Mouse (Mus musculus) spleen, adult 2 months (tissue): ENCODE results near the gene Zfp709. TPM values are rescaled to one million over a fixed set of nuclear protein-coding genes. Genes with fewer than 3 reads are reported as not detected.
"Not testable (repeated sequence)": the region's sequence is repeated elsewhere in the genome, so short reads cannot be mapped to it uniquely, and the experiment has no call there.

ENCODE experiments used
- DNase-seq, 2 experiments: peaks; one replicate each; pipeline versions ENCODE4 v3.0.0 to v3.0.0-alpha.2; 2012 to 2021; ENCODE audit warnings: low spot score in 2 of 2, low read depth in 1 of 2
- H3K27ac ChIP-seq: fragments of 200-500 bp; 2 replicates; pipeline ENCODE4 v1.5.1; 2012; ENCODE audit warnings: low read length, inconsistent platforms; ENCODE audit not compliant: insufficient read depth
- H3K27me3 ChIP-seq: fragments of 200-500 bp; 2 replicates; pipeline ENCODE4 v1.6.1; 2012; ENCODE audit warnings: mild to moderate bottlenecking, moderate library complexity, low read length, inconsistent platforms; ENCODE audit not compliant: control insufficient read depth, insufficient read depth
- H3K36me3 ChIP-seq: fragments of 200-500 bp; 2 replicates; pipeline ENCODE4 v1.6.1; 2012; ENCODE audit warnings: mild to moderate bottlenecking, low read length, inconsistent platforms; ENCODE audit not compliant: control insufficient read depth, insufficient read depth
- H3K4me1 ChIP-seq: fragments of 200-500 bp; 2 replicates; pipeline ENCODE4 v1.6.1; 2011; ENCODE audit warnings: inconsistent platforms; ENCODE audit not compliant: control insufficient read depth, insufficient read depth, insufficient read length
- H3K4me3 ChIP-seq: fragments of 200-500 bp; 2 replicates; pipeline ENCODE4 v1.5.1; 2011; ENCODE audit warnings: mild to moderate bottlenecking, inconsistent platforms; ENCODE audit not compliant: insufficient read depth, insufficient read length; ENCODE audit errors: extremely low read depth
- CTCF ChIP-seq: fragments of 200-500 bp; IDR thresholded peaks from 2 replicates; pipeline ENCODE4 v1.5.1; 2011; ENCODE audit warnings: mild to moderate bottlenecking, inconsistent platforms; ENCODE audit not compliant: insufficient read depth, insufficient read length, insufficient replicate concordance; ENCODE audit errors: extremely low read depth
- POLR2A ChIP-seq: fragments of 200-500 bp; IDR thresholded peaks from 2 replicates; pipeline ENCODE4 v1.6.1; 2011; ENCODE audit warnings: low read depth, low read length, inconsistent platforms
- WGBS: fragments of 180-500 bp; shearing (Covaris S2); methylation state at CpG from one replicate; pipeline ENCODE4 v1.1.7; 2018; 5-methylcytosine and 5-hydroxymethylcytosine counted together
- polyA plus RNA-seq: library from polyadenylated mRNA; depleted of rRNA; stranded (reverse); fragments of >200 nt; gene quantifications from 2 replicates; pipeline ENCODE4 v1.2.3, GENCODE M21; 2012

The Zfp709 gene
- polyA plus RNA-seq, 1 experiment, result 0.36 TPM

DNA sequence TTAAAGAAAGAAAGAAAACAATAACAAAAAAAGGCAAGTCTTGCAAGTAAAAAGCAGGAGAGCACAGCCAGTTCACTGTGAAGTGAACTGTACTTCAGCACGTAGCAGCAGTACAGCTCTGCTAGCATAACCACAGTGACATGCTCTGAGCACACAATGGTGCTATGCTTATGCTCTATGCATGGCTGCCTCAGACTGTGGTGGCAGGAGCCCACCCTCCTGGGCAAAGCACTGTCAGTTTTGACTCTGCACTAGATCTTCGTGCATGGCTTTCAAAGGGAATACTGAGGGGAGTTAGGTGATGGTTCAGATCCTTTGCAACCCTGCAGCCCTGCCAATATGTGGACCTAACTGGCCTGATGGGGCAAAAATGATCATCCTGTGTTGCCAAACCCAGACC is 24.5 kb upstream of the Zfp709 start:
- DNase-seq, H3K27me3 ChIP-seq, H3K36me3 ChIP-seq, H3K4me3 ChIP-seq, H3K27ac ChIP-seq, H3K4me1 ChIP-seq: not testable (repeated sequence)
- 80% methylated on average over 2 of the region's 2 CpGs for WGBS

DNA sequence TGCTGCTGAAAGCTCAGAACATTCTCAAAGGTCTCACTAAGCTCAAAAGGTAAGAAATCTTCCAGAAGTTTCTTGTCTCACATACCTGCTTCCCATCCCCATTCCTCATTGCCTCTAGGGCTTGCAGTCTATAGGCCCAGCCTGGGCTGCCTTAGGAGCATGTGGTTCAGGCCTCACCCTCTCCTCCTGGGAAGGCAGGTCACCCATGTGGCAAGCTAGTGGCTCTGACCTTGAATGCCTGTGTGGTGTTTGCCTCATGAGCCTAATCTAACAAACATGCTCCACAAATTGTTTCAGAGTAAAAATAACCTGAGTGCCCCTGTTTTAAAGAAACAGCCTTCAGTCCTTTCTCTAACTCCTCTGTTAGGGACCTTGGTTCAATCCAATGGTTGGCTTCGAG is 20.3 kb upstream of the Zfp709 start:
- 79% methylated on average over 1 of the region's 1 CpGs for WGBS
- H3K4me3 ChIP-seq, H3K36me3 ChIP-seq, H3K4me1 ChIP-seq, DNase-seq, H3K27ac ChIP-seq, H3K27me3 ChIP-seq: not testable (repeated sequence)

DNA sequence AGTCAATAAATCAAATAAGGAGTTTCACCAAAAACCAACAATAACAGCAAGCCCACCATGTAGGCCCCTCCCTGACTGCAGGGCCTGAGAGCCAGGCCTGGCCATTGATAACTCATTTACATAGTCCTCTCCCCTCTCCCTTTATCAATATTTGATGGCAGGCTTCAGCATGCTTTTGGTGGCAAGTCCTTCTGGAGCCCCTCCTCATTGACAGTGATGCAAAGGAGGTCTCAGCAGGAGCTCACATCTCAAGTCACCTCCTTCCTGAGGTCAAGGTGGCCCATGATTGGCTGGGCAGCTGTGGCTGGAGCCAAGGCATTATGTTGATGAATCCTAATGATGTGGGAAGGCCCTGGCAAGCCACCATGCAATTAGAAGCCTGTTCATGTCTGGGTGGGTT is 19.8 kb upstream of the Zfp709 start:
- DNase-seq, result not testable (repeated sequence)

DNA sequence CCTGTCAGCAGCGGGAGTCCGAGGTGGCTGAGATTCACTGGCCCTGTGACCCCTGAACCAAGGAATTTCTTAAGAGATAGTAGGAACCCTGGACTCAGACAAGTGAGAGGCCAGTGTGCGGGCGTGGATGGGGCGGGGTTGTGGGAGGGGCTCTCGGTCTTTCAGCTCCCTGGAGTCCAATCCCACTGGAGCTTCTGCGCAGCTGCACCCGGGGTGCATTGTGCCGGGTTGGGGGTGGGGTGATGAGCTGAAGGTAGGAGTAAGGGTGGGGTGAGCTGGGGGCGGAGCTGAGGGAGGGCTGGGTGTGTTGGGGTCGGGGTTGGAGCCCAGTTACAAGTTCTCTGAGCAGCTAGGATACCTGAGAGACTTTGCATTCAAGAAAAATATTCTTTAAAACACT is 18.8 kb downstream of the Zfp709 start:
- not testable (repeated sequence) for H3K4me1 ChIP-seq, H3K4me3 ChIP-seq, DNase-seq, H3K27ac ChIP-seq, H3K36me3 ChIP-seq, H3K27me3 ChIP-seq
- WGBS, result 71% methylated on average over 11 of the region's 11 CpGs

More for the DNA sequence above, 19.8 kb upstream of the Zfp709 start:
- H3K4me3 ChIP-seq, H3K27me3 ChIP-seq, H3K27ac ChIP-seq, H3K36me3 ChIP-seq, H3K4me1 ChIP-seq: not testable (repeated sequence)

DNA sequence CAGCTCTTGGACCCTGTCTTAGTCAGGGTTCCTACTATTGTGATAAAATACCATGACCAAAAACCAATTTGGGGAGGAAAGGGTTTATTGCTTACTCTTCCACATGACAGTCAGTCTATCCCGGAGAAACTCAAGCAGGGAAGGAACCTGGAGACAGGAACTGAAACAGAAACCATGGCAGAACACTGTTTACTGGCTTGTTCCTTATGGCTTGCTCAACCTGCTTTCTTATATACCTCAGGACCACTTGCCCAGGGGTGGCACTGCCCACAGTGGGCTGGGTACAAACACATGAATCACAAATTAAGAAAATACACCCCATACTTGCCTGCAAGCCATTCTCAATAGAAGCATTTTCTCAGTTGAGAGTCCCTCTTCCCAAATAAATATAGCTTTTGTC is 21.3 kb downstream of the Zfp709 start:
- not testable (repeated sequence) for H3K27ac ChIP-seq, H3K4me1 ChIP-seq, H3K4me3 ChIP-seq, H3K27me3 ChIP-seq, H3K36me3 ChIP-seq, DNase-seq
- WGBS, result 73% methylated on average over 1 of the region's 1 CpGs

DNA sequence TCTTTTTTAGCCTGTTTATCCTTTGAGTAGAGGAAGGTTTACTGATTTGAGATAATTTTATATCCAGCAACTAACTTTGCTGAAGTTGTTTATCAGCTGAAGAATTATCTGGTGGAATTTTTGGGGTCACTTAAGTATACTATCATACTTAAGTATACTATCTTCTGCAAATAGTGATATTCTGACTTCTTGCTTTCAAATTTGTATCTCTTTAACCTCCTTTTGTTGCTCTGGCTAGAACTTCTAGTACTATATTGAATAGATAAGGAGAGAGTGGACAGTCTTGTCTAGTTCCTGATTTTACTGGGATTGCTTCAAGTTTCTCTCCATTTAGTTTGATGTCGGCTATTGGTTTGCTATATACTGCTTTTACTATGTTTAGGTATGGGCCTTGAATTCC is 25.0 kb downstream of the Zfp709 start:
- Histone ChIP-seq H3K27ac (no peak overlapping the region), H3K4me3 (no peak overlapping the region), H3K4me1 (no peaks in the 10 kb centered on the region), H3K36me3 (no peaks in the 10 kb centered on the region), H3K27me3 (no peaks in the 10 kb centered on the region)
- DNase-seq, result no peak
- TF ChIP-seq CTCF (no peak), POLR2A (no peak)
- 96% methylated on average over 1 of the region's 1 CpGs for WGBS

DNA sequence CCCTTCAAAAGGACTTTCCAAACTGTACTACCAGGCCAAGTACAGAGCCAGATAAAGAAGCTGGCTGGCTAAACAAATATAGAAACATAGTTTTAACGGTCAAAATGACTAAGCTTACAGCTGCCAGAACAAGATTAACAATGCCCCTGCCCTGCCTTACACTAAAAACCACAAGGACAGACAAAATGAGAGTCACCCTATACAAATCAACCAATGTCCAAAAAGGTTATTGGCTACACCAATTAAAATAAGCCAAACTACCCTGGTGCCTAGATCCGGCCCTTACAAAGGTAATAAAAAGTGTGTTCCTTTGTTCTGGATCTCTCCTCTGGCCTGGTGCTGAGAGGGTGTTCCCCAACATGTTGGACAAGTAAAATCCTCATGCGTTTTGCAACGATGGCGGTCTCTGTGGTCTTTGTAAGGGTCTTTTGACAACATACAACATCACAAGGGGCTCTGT is 26.0 kb downstream of the Zfp709 start:
- no peaks in the 10 kb centered on the region for H3K27me3 ChIP-seq
- no peaks in the 10 kb centered on the region for H3K36me3 ChIP-seq
- no peak for TF ChIP-seq POLR2A
- H3K4me3 ChIP-seq, result peak overlapping the region; percentile 97; the same call in 1 of the 2 replicates
- no peak overlapping the region for H3K27ac ChIP-seq
- no peaks in the 10 kb centered on the region for H3K4me1 ChIP-seq
- 93% methylated on average over 5 of the region's 5 CpGs for WGBS
- no peak for DNase-seq

DNA sequence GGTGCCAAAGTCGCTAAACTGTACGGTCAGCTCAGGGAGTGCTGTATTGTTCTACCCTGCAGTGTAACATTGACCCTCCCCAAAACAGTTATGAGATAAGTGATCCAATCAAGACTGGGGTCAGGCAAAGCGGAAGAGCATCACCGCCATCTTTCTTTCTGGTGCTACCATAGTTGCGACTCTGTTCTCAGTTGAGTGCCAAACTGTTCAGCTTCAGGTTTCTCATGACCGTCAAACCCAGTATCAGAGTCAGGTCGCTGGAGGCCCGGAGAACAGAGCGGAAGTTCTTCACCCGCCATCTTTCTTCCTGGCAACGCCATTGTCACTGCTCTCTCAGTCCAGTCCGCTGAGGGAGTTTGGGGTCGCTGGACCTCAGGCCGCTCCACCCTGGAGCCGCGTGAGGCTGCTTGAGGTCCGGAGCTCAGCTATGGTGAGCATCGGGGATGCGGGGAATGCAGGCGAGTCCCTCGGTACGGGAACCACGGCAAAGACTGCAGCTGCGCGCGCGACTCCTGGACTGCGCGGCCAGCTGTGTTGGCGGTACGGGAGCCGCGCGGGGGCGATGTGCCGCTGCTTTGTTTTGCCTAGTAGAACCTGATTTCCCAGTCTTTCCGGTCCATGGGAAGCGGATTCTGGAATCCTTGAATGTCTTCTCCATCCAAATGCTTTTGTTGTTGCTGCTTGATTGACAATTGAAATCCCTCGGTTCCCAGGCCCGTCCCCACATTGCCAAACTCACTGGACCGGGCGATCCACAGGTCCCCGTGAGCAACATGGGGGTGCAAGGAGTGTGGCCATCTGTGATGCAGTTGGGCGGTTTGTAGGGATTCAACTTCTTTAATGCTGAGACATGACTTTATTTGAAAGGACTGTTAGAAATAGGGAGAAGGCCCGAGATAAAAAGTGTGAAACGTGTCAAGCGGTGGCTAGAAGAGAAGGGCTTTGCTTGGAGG is 26.8 kb downstream of the Zfp709 start, which contains the start of the genes Zfp882 and Zfp617:
TSS of gene Zfp882 (plus strand) at position 300 of the 953 bp plus-strand sequence.
TSS of gene Zfp617 (plus strand) at position 327 of the 953 bp plus-strand sequence.
- peak; percentile 41; the same call in 1 of the 2 replicates for TF ChIP-seq CTCF
- peak; percentile 7; the same call in 1 of the 2 replicates for TF ChIP-seq POLR2A
- Histone ChIP-seq H3K36me3 (no peaks in the 10 kb centered on the region), H3K4me1 (no peaks in the 10 kb centered on the region), H3K4me3 (peak within 1 kb of the TSS; percentile 97), H3K27me3 (no peaks in the 10 kb centered on the region), H3K27ac (peak within 1 kb of the TSS; percentile 97)
- WGBS, result 9% methylated on average over 47 of the region's 47 CpGs
- DNase-seq, result peak; percentile 61 to 83
